In the genomic region with DNA sequence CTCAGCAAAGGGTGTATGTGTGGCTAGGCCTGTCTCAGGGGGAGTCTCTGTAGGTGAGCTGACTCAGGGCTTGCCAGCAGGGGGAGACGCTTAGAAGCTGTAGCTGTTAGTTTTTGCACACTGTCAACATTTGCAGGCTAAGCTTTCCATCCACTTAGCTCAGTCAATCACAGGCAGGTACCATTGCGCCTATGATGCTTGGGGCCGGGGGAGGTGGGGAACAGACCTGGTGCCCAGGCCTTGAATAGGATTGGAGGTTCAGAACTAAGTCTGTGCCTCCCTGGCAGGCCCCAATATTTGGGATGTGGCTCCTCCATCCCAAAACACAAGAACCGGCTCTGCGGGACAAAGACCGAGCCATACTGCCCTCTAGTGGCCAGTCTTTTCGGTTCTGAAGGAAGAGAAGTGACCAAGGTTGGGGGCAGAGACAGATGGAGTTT, we compare ENCODE assay signal across 7 mouse cellular contexts. TPM values are rescaled to one million over a fixed set of nuclear protein-coding genes. Genes with fewer than 3 reads are reported as not detected.
A peak's percentile ranks its signal among the peaks of the same experiment; 100 is the strongest.
DNase-seq lines count a peak whose midpoint lies in the region; ATAC-seq lines count a peak whose summit lies in the region.

No protein-coding gene starts in this region.

- peak overlapping the region; percentile 69 for H3K27ac ChIP-seq in forebrain, embryonic 13.5 days
- no peak overlapping the region for H3K27ac ChIP-seq in hindbrain, embryonic 16.5 days (ENCODE audit: low read depth, low read length)
- no peak overlapping the region for H3K27ac ChIP-seq in lung, embryonic 15.5 days

- H3K4me2 ChIP-seq in forebrain, embryonic 13.5 days = peak overlapping the region; percentile 48
- peak overlapping the region; percentile 45 for H3K4me2 ChIP-seq in hindbrain, embryonic 16.5 days (ENCODE audit: low read length)
- 0 out of 2 replicates have a peak overlapping the region, but pooled peaks have one; percentile 17 for H3K4me2 ChIP-seq in lung, embryonic 15.5 days

- H3K27me3 ChIP-seq in forebrain, embryonic 13.5 days = no peaks in the 10 kb centered on the region
- no peaks in the 10 kb centered on the region for H3K27me3 ChIP-seq in hindbrain, embryonic 16.5 days (replicated peaks; ENCODE audit: control insufficient read depth, insufficient read depth, low read length)
- H3K27me3 ChIP-seq in lung, embryonic 15.5 days = peaks cover 17% of the 10 kb centered on the region

- no peak overlapping the region for H3K9ac ChIP-seq in forebrain, embryonic 13.5 days
- H3K9ac ChIP-seq in hindbrain, embryonic 16.5 days (ENCODE audit: low read depth, low read length) = peak overlapping the region; percentile 53
- no peak overlapping the region for H3K9ac ChIP-seq in lung, embryonic 15.5 days

- no peaks in the 10 kb centered on the region for H3K36me3 ChIP-seq in forebrain, embryonic 13.5 days (ENCODE audit: poor library complexity, severe bottlenecking)
- H3K36me3 ChIP-seq in hindbrain, embryonic 16.5 days (ENCODE audit: control insufficient read depth, insufficient read depth, low read length) = no peaks in the 10 kb centered on the region
- H3K36me3 ChIP-seq in lung, embryonic 15.5 days = no peaks in the 10 kb centered on the region

- ATAC-seq in forebrain, embryonic 13.5 days = no peak
- ATAC-seq in hindbrain, embryonic 16.5 days = no peak
- ATAC-seq in lung, embryonic 15.5 days (ENCODE audit: borderline replicate concordance, extremely low read depth, low FRiP score, low TSS enrichment) = no peak

- H3K4me3 ChIP-seq in forebrain, embryonic 13.5 days = peak overlapping the region; percentile 18; the same call in 1 of the 2 replicates
- no peak overlapping the region; the same call in 1 of the 2 replicates for H3K4me3 ChIP-seq in hindbrain, embryonic 16.5 days (ENCODE audit: low read length)
- no peak overlapping the region for H3K4me3 ChIP-seq in lung, embryonic 15.5 days

- WGBS in forebrain, embryonic 13.5 days = 0% methylated on average over 7 of the region's 7 CpGs
- WGBS in hindbrain, embryonic 16.5 days = under 1% methylated on average over 7 of the region's 7 CpGs
- 2% methylated on average over 7 of the region's 7 CpGs for WGBS in lung, embryonic 15.5 days

- H3K4me1 ChIP-seq in forebrain, embryonic 13.5 days = peaks cover 18% of the 10 kb centered on the region
- peaks cover 12% of the 10 kb centered on the region for H3K4me1 ChIP-seq in hindbrain, embryonic 16.5 days (ENCODE audit: control insufficient read depth, insufficient read depth, low read depth, low read length)
- peaks cover 29% of the 10 kb centered on the region for H3K4me1 ChIP-seq in lung, embryonic 15.5 days

- peak; percentile 80 for DNase-seq in 3T3-L1 (ENCODE audit: low read depth, low spot score)
- DNase-seq in B cell, adult 2 months = peak; percentile 68 to 71
- peak; percentile 64 for DNase-seq in c-Kit-positive CD71-positive TER-119-positive erythroid progenitor cells, embryonic 14.5 days (ENCODE audit: low spot score)
- DNase-seq in retina, postnatal 1 day = peak; percentile 87

- H3K9me3 ChIP-seq in forebrain, embryonic 13.5 days (replicated peaks) = no peaks in the 10 kb centered on the region
- no peaks in the 10 kb centered on the region for H3K9me3 ChIP-seq in hindbrain, embryonic 16.5 days (ENCODE audit: control insufficient read depth, low read length)
- no peaks in the 10 kb centered on the region for H3K9me3 ChIP-seq in lung, embryonic 15.5 days

RNA-seq across cellular contexts. Expression of gene Dpf1, which starts 2.6 kb away (rescaled TPM):
- 165 and 182 TPM in 2 replicates for polyA plus RNA-seq in forebrain, embryonic 13.5 days (2015; fragmentation: Nextera tagmentation; extraction: Ambion mirVana)
- polyA plus RNA-seq in hindbrain, embryonic 16.5 days (2015; fragmentation: Nextera tagmentation; extraction: Ambion mirVana) = 166 and 173 TPM in 2 replicates
- 12.8 and 13.7 TPM in 2 replicates for polyA plus RNA-seq in lung, embryonic 15.5 days (2015; fragmentation: Nextera tagmentation; extraction: Ambion mirVana)

RNA-seq across cellular contexts. Expression of gene Ppp1r14a, which starts 12.0 kb away (rescaled TPM):
- 14.9 and 17.2 TPM in 2 replicates for polyA plus RNA-seq in forebrain, embryonic 13.5 days (2015; fragmentation: Nextera tagmentation; extraction: Ambion mirVana)
- polyA plus RNA-seq in hindbrain, embryonic 16.5 days (2015; fragmentation: Nextera tagmentation; extraction: Ambion mirVana) = 2.8 and 2.9 TPM in 2 replicates
- 148 and 159 TPM in 2 replicates for polyA plus RNA-seq in lung, embryonic 15.5 days (2015; fragmentation: Nextera tagmentation; extraction: Ambion mirVana)

RNA-seq across cellular contexts. Expression of gene Spint2, which starts 19.4 kb away (rescaled TPM):
- polyA plus RNA-seq in forebrain, embryonic 13.5 days (2015; fragmentation: Nextera tagmentation; extraction: Ambion mirVana) = 30.1 and 41.3 TPM in 2 replicates
- polyA plus RNA-seq in hindbrain, embryonic 16.5 days (2015; fragmentation: Nextera tagmentation; extraction: Ambion mirVana) = 85.4 and 91.2 TPM in 2 replicates
- 325 and 332 TPM in 2 replicates for polyA plus RNA-seq in lung, embryonic 15.5 days (2015; fragmentation: Nextera tagmentation; extraction: Ambion mirVana)

RNA-seq across cellular contexts. Expression of gene 2200002D01Rik, which starts 52.9 kb away (rescaled TPM):
- polyA plus RNA-seq in forebrain, embryonic 13.5 days (2015; fragmentation: Nextera tagmentation; extraction: Ambion mirVana) = 1.2 and 1.5 TPM in 2 replicates
- polyA plus RNA-seq in hindbrain, embryonic 16.5 days (2015; fragmentation: Nextera tagmentation; extraction: Ambion mirVana) = 1.2 and 1.9 TPM in 2 replicates
- polyA plus RNA-seq in lung, embryonic 15.5 days (2015; fragmentation: Nextera tagmentation; extraction: Ambion mirVana) = 13.1 and 14.4 TPM in 2 replicates

Comparison
In these comparisons a context has a peak if more than half of its experiments do, and no peak if none do; other contexts are left out.
1. RNA of gene Dpf1, which starts 2.6 kb away (polyA plus RNA-seq): 166 to 173 TPM in hindbrain, embryonic 16.5 days and 165 to 182 TPM in forebrain, embryonic 13.5 days; 12.8 to 13.7 TPM in lung, embryonic 15.5 days; every median in the first group is over 10 times any median in the second.
2. Peak in every context shown above with its lines, with median percentiles within 50 percentile points of each other: DNase-seq and H3K4me2 ChIP-seq.